Mouse (Mus musculus) brain, embryonic 14.5 days (tissue): ENCODE measurements around the gene Gm7029. TPM values are rescaled to one million over a fixed set of nuclear protein-coding genes. Genes with fewer than 3 reads are reported as not detected.

Experiments used
- DNase-seq: peaks from one replicate; pipeline ENCODE4 v3.0.0-alpha.2; 2011; ENCODE audit warnings: low read depth
- CTCF ChIP-seq: fragments of 200-500 bp; IDR thresholded peaks from 2 replicates; pipeline ENCODE4 v1.5.1; 2012; ENCODE audit warnings: inconsistent platforms, mild to moderate bottlenecking, moderate library complexity, borderline replicate concordance; ENCODE audit not compliant: insufficient read depth, insufficient read length; ENCODE audit errors: extremely low read depth
- POLR2A ChIP-seq: fragments of 200-500 bp; IDR thresholded peaks from 2 replicates; pipeline ENCODE4 v1.6.1; 2012; ENCODE audit warnings: mild to moderate bottlenecking, inconsistent platforms, borderline replicate concordance; ENCODE audit not compliant: poor library complexity, insufficient read depth, insufficient read length, severe bottlenecking; ENCODE audit errors: extremely low read depth
- polyA plus RNA-seq: library from polyadenylated mRNA; depleted of rRNA; stranded (reverse); fragments of >200 nt; gene quantifications from 2 replicates; pipeline ENCODE4 v1.2.3, GENCODE M21; 2012

Gm7029 gene
- polyA plus RNA-seq, 1 experiment = not detected

DNA sequence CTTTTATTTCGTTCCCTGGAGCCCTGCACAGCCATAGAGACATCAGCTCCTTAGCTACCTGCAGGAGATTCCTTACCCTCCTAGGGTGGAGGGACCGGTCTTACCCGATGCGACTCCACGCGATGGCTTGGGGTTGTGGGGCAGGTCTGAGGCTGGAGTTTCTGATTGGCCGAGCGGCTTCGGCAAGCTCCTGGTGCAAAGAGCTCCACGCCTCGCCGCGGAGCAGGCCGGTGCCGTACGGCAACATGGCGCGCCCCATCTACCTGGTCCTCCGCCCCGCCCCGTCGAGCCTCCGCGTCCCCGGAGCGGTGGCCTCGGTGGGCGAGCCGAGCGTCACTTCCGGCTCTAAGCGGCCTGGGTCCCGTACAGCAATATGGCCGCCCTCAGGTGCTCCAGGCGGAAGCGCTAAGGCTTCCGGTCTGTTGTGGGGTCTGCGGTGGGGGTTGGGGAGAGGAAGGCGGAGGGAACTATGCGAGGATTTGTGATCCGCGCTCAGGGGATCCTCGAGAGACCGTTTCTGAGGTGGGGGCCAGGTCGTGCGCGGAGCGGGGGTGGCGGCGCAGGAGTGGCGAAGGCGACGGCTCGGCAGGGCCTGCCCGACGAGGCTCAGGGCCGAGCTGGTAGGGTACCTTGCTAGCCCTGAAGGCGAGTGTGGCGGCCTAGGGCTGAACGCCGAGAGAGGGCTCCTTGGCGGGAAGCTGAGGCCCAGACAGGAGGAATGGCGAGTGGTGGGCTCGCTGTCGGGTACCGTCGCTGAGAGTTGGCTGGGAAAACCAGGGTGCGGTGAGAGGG lies 35.6 kb downstream of the Gm7029 start, which contains the start of gene Daxx:
Daxx (plus strand) TSS at position 338 of the 792 bp plus-strand sequence.
- peak; percentile 100 for DNase-seq
- TF ChIP-seq CTCF (no peak), POLR2A (peak; percentile 61; the same call in 1 of the 2 replicates)

DNA sequence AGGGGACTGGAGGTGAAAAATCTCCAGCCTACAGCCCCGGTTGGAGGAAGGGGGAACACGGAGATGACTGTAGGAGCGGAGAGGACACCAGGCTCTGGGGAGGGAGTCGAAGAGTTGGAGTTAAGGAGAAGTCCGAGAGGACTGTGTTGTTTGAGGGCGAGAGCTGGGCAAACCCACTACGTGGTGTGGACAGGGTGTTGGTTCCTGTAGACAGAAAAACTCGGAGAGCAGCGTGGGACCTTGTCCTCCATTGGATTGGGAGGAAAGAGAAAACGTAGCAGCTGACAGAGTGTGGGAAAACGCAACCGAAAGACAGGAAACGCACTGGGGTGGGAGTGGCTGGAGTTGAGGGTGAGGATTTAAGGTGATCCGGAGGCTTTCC lies 36.2 kb downstream of the Gm7029 start:
- no peak for DNase-seq

DNA sequence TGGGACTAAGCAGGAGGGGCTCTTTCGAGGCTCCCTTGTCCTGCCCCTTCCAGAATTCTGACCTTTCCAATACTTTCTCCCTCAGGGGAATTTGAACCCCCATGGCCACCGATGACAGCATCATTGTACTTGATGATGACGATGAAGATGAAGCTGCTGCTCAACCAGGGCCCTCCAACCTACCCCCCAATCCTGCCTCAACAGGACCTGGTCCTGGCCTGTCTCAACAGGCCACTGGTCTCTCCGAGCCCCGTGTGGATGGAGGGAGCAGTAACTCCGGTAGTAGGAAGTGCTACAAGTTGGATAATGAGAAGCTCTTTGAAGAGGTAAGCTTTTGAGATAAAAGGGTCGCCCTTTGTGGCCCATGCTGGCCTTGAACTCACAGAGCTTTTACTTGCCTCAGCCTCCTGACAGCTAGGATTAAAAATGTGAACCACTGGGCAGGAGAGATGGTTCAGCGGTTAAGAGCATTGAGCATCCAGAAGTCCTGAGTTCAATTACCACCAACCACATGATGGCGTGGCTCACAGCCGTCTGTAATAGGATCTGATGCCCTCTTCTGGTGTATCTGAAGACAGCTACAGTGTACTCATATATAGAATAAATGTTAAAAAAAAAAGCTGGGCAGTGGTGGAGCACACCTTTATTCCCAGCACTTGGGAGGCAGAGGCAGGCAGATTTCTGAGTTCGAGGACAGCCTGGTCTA lies 36.9 kb downstream of the Gm7029 start:
- TF ChIP-seq POLR2A (no peak), CTCF (no peak)
- no peak for DNase-seq

More for the DNA sequence above, 36.2 kb downstream of the Gm7029 start:
- TF ChIP-seq POLR2A = no peak
- no peak for TF ChIP-seq CTCF

DNA sequence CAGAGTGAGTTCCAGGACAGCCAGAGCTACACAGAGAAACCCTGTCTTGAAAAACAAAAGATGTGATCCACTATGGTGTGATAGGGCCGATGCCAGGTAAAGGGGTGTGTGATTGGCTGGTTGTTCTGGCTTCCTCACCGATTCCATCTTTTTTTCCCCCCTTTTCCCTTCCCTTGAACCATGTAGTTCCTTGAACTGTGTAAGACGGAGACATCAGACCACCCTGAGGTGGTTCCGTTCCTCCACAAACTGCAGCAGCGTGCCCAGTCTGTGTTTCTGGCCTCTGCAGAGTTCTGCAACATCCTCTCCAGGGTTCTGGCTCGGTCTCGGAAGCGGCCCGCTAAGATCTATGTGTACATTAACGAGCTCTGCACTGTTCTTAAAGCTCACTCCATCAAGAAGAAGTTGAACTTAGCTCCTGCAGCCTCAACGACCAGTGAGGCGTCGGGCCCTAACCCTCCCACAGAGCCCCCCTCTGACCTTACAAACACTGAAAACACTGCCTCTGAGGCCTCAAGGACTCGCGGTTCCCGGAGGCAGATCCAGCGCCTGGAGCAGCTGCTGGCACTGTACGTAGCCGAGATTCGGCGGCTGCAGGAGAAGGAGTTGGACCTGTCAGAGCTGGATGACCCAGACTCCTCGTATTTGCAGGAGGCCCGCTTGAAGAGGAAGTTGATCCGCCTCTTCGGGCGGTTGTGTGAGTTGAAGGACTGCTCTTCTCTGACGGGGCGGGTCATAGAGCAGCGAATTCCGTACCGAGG lies 37.6 kb downstream of the Gm7029 start:
- TF ChIP-seq POLR2A (no peak), CTCF (no peak)
- no peak for DNase-seq

DNA sequence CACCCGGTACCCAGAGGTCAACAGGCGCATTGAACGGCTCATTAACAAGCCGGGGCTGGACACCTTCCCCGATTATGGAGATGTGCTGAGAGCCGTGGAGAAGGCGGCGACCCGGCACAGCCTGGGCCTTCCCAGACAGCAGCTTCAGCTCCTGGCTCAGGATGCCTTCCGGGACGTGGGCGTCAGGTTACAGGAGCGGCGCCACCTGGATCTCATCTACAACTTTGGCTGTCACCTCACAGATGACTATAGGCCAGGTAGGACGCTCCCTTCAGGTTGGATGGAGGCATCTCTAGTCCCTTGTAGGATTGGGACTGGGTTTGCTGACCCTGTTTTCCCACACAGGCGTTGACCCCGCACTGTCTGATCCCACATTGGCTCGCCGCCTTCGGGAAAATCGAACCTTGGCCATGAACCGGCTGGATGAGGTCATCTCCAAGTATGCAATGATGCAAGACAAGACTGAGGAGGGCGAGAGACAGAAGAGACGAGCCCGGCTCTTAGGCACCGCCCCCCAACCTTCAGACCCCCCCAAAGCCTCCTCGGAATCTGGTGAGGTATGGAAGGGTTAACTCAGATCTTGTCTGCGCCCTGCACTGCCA lies 38.3 kb downstream of the Gm7029 start:
- DNase-seq = no peak
- TF ChIP-seq POLR2A (no peak), CTCF (no peak)

DNA sequence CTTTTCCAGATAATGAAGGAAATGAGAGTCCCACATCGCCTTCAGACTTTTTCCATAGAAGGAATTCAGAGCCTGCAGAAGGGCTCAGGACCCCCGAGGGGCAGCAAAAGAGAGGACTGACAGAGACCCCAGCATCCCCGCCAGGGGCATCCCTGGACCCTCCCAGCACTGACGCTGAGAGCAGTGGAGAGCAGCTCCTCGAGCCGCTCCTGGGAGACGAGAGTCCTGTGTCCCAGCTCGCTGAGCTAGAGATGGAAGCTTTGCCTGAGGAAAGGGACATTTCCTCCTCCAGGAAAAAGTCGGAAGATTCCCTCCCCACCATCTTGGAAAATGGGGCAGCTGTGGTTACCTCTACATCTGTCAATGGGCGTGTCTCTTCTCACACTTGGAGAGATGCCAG lies 39.6 kb downstream of the Gm7029 start:
- no peak for DNase-seq
- TF ChIP-seq POLR2A (no peak), CTCF (no peak)

DNA sequence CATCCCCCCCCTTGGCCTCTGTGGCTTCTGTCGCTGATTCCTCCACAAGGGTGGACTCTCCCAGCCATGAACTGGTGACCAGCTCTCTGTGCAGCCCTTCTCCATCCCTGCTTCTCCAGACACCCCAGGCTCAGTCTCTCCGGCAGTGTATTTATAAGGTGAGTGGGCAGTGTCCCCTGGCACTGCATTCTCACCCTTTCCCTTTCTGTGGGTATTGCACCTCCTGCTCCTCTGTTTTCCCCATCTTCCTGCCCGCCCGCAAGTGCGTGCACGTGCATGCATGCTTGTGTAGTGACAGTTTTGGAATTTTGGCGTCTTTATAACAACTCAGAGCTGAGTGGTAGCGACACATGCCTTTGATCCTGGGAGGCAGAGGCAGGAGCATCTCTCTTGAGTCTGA lies 40.3 kb downstream of the Gm7029 start:
- DNase-seq = no peak
- TF ChIP-seq CTCF (no peak), POLR2A (no peak)

DNA sequence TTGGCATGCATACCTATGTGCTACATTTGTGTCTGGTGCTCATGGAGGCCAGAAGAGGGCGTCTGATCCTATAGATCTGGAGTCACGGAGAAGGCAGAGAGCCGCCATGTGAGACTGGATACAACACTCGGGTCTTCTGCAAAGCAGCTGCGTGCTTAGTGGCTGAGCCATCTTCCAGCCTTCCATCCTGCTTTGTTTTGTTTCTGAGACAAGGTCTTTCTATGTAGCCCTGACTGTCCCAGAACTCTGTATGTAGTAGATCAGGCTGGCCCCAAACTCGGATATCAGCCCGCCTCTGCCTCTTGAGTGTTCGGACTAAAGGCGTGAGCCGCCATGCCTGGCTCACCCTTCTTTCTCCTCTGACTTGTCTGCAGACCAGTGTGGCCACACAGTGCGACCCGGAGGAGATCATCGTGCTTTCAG lies 41.3 kb downstream of the Gm7029 start:
- TF ChIP-seq POLR2A = no peak
- no peak for TF ChIP-seq CTCF
- peak; percentile 19 for DNase-seq

DNA sequence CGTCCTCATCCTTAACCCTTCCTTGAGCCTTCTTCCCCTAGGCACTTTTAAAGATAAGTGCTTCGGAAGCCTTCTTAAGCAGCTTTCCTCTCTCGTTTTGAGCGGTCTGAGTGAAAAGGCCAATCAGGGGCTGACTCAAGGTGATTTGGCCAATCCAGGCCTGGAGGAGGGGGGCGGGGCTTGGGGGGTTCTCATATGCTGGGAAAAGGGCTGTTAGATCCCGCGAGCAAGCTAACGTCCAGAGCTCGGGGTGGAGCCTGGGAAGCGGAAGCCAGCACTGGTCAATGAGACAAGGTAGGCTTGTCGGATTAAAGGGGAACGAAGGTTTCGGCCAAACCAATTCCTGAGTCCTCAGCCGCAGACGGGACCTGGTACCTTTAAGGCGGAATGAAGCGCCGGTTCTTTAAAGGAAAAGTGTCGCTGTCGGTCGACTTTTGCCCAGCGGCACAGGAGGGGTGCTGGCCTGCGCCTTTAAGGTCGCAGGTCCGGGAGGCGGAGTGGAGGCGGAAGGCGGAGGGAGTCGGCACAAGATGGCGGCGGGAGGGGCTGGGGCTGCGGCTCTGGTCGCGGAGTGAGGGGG lies 42.1 kb downstream of the Gm7029 start, which contains the start of the genes Tapbp and Zbtb22:
Tapbp (plus strand) TSS at position 229 of the 580 bp plus-strand sequence.
Zbtb22 (plus strand) TSS at position 234 of the 580 bp plus-strand sequence.
- TF ChIP-seq POLR2A = no peak
- TF ChIP-seq CTCF = no peak
- peak; percentile 100 for DNase-seq

DNA sequence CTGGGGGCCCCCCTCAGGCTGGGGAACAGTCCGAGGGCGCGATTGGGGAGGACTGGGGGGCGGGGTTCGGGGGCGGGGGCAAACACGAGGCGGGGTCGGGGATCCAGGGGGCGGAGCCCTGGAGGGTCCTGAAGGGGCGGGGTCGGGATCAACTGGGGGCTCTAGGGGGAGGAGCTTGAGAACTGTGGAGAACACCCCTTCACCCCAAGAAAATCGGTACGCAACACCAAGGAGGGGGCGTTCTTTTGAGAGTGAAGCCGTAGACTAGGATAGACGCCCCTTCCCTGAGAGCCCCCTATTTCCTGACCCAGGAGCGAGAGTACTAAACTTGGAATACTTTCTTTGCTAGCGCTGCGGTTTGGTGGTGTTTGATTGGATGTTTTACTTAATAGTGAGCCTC lies 42.7 kb downstream of the Gm7029 start:
- TF ChIP-seq CTCF (no peak), POLR2A (no peak)
- no peak for DNase-seq
